Mouse (Mus musculus): ENCODE results near the gene Garnl3. TPM values are rescaled to one million over a fixed set of nuclear protein-coding genes. Genes with fewer than 3 reads are reported as not detected.

Garnl3 gene
- polyA plus RNA-seq, 1 experiment from 2014 or later, result 0.40 TPM

DNA sequence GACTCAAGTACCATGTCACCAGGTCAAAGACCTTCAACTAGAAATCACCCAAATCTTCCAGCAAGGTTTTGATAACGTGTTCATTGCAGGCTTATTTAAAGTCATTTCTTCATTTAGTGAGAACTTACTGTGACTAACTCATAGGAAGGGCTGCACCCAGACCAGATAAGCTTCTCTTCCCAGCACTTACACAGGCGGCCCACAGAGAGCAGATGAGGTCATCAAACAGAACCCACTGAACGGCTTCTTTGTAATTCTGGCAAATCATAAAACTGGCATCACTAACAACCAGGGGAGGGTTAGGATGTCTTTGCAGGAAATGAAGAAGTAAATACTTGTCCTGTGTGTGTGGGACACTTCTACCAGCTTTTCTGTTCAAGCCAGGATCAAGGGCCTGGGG, 84.1 kb downstream of the Garnl3 start:
- H3K36me3 ChIP-seq (replicated peaks; ENCODE audit: insufficient read depth, low read length), result no peaks in the 10 kb centered on the region
- H3K4me3 ChIP-seq (ENCODE audit: low read depth, low read length), result no peak overlapping the region
- H3K9me3 ChIP-seq (ENCODE audit: low read length), result no peaks in the 10 kb centered on the region
- no peaks in the 10 kb centered on the region for H3K27me3 ChIP-seq (ENCODE audit: insufficient read depth, low read length)
- 51% methylated on average over 3 of the region's 3 CpGs for WGBS (ENCODE audit: insufficient replicate concordance)
- no peaks in the 10 kb centered on the region for H3K4me1 ChIP-seq (ENCODE audit: insufficient read depth)
- H3K9ac ChIP-seq (replicated peaks), result no peak overlapping the region
- H3K27ac ChIP-seq (ENCODE audit: low read depth), result no peak overlapping the region
- H3K4me2 ChIP-seq (ENCODE audit: low read depth, low read length), result no peak overlapping the region
- TF ChIP-seq EP300 (IDR thresholded peaks at IDR 0.05; ENCODE audit: low read depth) (no peak), CTCF (IDR thresholded peaks at IDR 0.05; ENCODE audit: low read depth) (no peak)
- no peak for ATAC-seq
- DNase-seq, result no peak

GRCm38 (mm10) chr2:33046919-33047318, 84.5 kb downstream of the Garnl3 start:
- H3K4me3 ChIP-seq (ENCODE audit: low read depth, low read length), result no peak overlapping the region
- TF ChIP-seq EP300 (IDR thresholded peaks at IDR 0.05; ENCODE audit: low read depth) (no peak), CTCF (IDR thresholded peaks at IDR 0.05; ENCODE audit: low read depth) (no peak)
- no peaks in the 10 kb centered on the region for H3K4me1 ChIP-seq (ENCODE audit: insufficient read depth)
- ATAC-seq, result no peak
- 62% methylated on average over 5 of the region's 5 CpGs for WGBS (ENCODE audit: insufficient replicate concordance)
- H3K4me2 ChIP-seq (ENCODE audit: low read depth, low read length), result no peak overlapping the region
- no peak overlapping the region for H3K27ac ChIP-seq (ENCODE audit: low read depth)
- H3K9me3 ChIP-seq (ENCODE audit: low read length), result no peaks in the 10 kb centered on the region
- no peak for DNase-seq
- H3K36me3 ChIP-seq (replicated peaks; ENCODE audit: insufficient read depth, low read length), result no peaks in the 10 kb centered on the region
- no peaks in the 10 kb centered on the region for H3K27me3 ChIP-seq (ENCODE audit: insufficient read depth, low read length)
- no peak overlapping the region for H3K9ac ChIP-seq (replicated peaks)

- no peaks in the 10 kb centered on the region for H3K27me3 ChIP-seq (ENCODE audit: insufficient read depth, low read length)
- WGBS (ENCODE audit: insufficient replicate concordance), result 40% methylated on average over 3 of the region's 3 CpGs
- no peak overlapping the region for H3K4me2 ChIP-seq (ENCODE audit: low read depth, low read length)
- TF ChIP-seq EP300 (IDR thresholded peaks at IDR 0.05; ENCODE audit: low read depth) (no peak), CTCF (IDR thresholded peaks at IDR 0.05; ENCODE audit: low read depth) (no peak)
- no peaks in the 10 kb centered on the region for H3K4me1 ChIP-seq (ENCODE audit: insufficient read depth)
- no peak for DNase-seq
- no peak for ATAC-seq
- no peak overlapping the region for H3K4me3 ChIP-seq (ENCODE audit: low read depth, low read length)
- no peak overlapping the region for H3K9ac ChIP-seq (replicated peaks)
- no peaks in the 10 kb centered on the region for H3K9me3 ChIP-seq (ENCODE audit: low read length)
- H3K36me3 ChIP-seq (replicated peaks; ENCODE audit: insufficient read depth, low read length), result no peaks in the 10 kb centered on the region
- H3K27ac ChIP-seq (ENCODE audit: low read depth), result no peak overlapping the region
Measured at GRCm38 (mm10) chr2:33045899-33046298, 85.6 kb downstream of the Garnl3 start.

GRCm38 (mm10) chr2:33042781-33043180, 88.7 kb downstream of the Garnl3 start:
- no peak for TF ChIP-seq EP300 (IDR thresholded peaks at IDR 0.05; ENCODE audit: low read depth)
- no peak for TF ChIP-seq CTCF (IDR thresholded peaks at IDR 0.05; ENCODE audit: low read depth)
- no peak for DNase-seq
- Histone ChIP-seq H3K4me1 (ENCODE audit: insufficient read depth) (no peaks in the 10 kb centered on the region), H3K4me3 (ENCODE audit: low read depth, low read length) (no peak overlapping the region), H3K9ac (replicated peaks) (no peak overlapping the region), H3K27me3 (ENCODE audit: insufficient read depth, low read length) (no peaks in the 10 kb centered on the region), H3K4me2 (ENCODE audit: low read depth, low read length) (no peak overlapping the region), H3K9me3 (ENCODE audit: low read length) (no peaks in the 10 kb centered on the region), H3K36me3 (replicated peaks; ENCODE audit: insufficient read depth, low read length) (no peaks in the 10 kb centered on the region), H3K27ac (ENCODE audit: low read depth) (no peak overlapping the region)
- no peak for ATAC-seq
- WGBS (ENCODE audit: insufficient replicate concordance), result 72% methylated on average over 6 of the region's 6 CpGs

- Histone ChIP-seq H3K4me2 (ENCODE audit: low read depth, low read length) (no peak overlapping the region), H3K4me3 (ENCODE audit: low read depth, low read length) (no peak overlapping the region), H3K27ac (ENCODE audit: low read depth) (no peak overlapping the region), H3K4me1 (ENCODE audit: insufficient read depth) (no peaks in the 10 kb centered on the region), H3K9me3 (ENCODE audit: low read length) (no peaks in the 10 kb centered on the region), H3K9ac (replicated peaks) (no peak overlapping the region), H3K36me3 (replicated peaks; ENCODE audit: insufficient read depth, low read length) (no peaks in the 10 kb centered on the region), H3K27me3 (ENCODE audit: insufficient read depth, low read length) (no peaks in the 10 kb centered on the region)
- ATAC-seq (no peak), DNase-seq (no peak)
- TF ChIP-seq EP300 (IDR thresholded peaks at IDR 0.05; ENCODE audit: low read depth) (no peak), CTCF (IDR thresholded peaks at IDR 0.05; ENCODE audit: low read depth) (no peak)
- 45% methylated on average over 3 of the region's 3 CpGs for WGBS (ENCODE audit: insufficient replicate concordance)
Measured at GRCm38 (mm10) chr2:33041571-33041970, 89.9 kb downstream of the Garnl3 start.

- Histone ChIP-seq H3K36me3 (replicated peaks; ENCODE audit: insufficient read depth, low read length) (no peaks in the 10 kb centered on the region), H3K4me1 (ENCODE audit: insufficient read depth) (no peaks in the 10 kb centered on the region), H3K4me3 (ENCODE audit: low read depth, low read length) (no peak overlapping the region), H3K9ac (replicated peaks) (no peak overlapping the region), H3K4me2 (ENCODE audit: low read depth, low read length) (no peak overlapping the region), H3K27me3 (ENCODE audit: insufficient read depth, low read length) (no peaks in the 10 kb centered on the region), H3K9me3 (ENCODE audit: low read length) (no peaks in the 10 kb centered on the region), H3K27ac (ENCODE audit: low read depth) (no peak overlapping the region)
- TF ChIP-seq CTCF (IDR thresholded peaks at IDR 0.05; ENCODE audit: low read depth) (no peak), EP300 (IDR thresholded peaks at IDR 0.05; ENCODE audit: low read depth) (no peak)
- no peak for ATAC-seq
- 63% methylated on average over 1 of the region's 1 CpGs for WGBS (ENCODE audit: insufficient replicate concordance)
- DNase-seq, result no peak
Measured at GRCm38 (mm10) chr2:33037429-33037828, 94.0 kb downstream of the Garnl3 start.

GRCm38 (mm10) chr2:33035297-33035696, 96.2 kb downstream of the Garnl3 start:
- H3K27me3 ChIP-seq (ENCODE audit: insufficient read depth, low read length), result no peaks in the 10 kb centered on the region
- H3K36me3 ChIP-seq (replicated peaks; ENCODE audit: insufficient read depth, low read length), result no peaks in the 10 kb centered on the region
- no peak overlapping the region for H3K9ac ChIP-seq (replicated peaks)
- TF ChIP-seq CTCF (IDR thresholded peaks at IDR 0.05; ENCODE audit: low read depth) (no peak), EP300 (IDR thresholded peaks at IDR 0.05; ENCODE audit: low read depth) (no peak)
- no peak overlapping the region for H3K27ac ChIP-seq (ENCODE audit: low read depth)
- H3K4me2 ChIP-seq (ENCODE audit: low read depth, low read length), result no peak overlapping the region
- no peaks in the 10 kb centered on the region for H3K4me1 ChIP-seq (ENCODE audit: insufficient read depth)
- H3K4me3 ChIP-seq (ENCODE audit: low read depth, low read length), result no peak overlapping the region
- 54% methylated on average over 1 of the region's 1 CpGs for WGBS (ENCODE audit: insufficient replicate concordance)
- DNase-seq (no peak), ATAC-seq (no peak)
- H3K9me3 ChIP-seq (ENCODE audit: low read length), result no peaks in the 10 kb centered on the region

All from liver, postnatal 0 days (tissue).